Mouse (Mus musculus) heart, adult 2 months (tissue): Measurements from ENCODE around the gene Tsfm.
A peak's percentile ranks its signal among the peaks of the same experiment; 100 is the strongest.

Source experiments
- CTCF ChIP-seq: fragments of 200-600 bp; IDR thresholded peaks from 2 replicates; pipeline ENCODE4 v1.8.1; 2022; ENCODE audit warnings: antibody characterized with exemption, mild to moderate bottlenecking, moderate library complexity
- EP300 ChIP-seq: fragments of 200-500 bp; IDR thresholded peaks from 2 replicates; pipeline ENCODE4 v1.6.1; 2011; ENCODE audit warnings: low read depth, low read length, control low read depth; ENCODE audit not compliant: insufficient read depth
- POLR2A ChIP-seq: fragments of 200-500 bp; IDR thresholded peaks from 2 replicates; pipeline ENCODE4 v1.6.1; 2011; ENCODE audit warnings: mild to moderate bottlenecking, low read depth, low read length, control low read depth; ENCODE audit not compliant: insufficient read depth

DNA sequence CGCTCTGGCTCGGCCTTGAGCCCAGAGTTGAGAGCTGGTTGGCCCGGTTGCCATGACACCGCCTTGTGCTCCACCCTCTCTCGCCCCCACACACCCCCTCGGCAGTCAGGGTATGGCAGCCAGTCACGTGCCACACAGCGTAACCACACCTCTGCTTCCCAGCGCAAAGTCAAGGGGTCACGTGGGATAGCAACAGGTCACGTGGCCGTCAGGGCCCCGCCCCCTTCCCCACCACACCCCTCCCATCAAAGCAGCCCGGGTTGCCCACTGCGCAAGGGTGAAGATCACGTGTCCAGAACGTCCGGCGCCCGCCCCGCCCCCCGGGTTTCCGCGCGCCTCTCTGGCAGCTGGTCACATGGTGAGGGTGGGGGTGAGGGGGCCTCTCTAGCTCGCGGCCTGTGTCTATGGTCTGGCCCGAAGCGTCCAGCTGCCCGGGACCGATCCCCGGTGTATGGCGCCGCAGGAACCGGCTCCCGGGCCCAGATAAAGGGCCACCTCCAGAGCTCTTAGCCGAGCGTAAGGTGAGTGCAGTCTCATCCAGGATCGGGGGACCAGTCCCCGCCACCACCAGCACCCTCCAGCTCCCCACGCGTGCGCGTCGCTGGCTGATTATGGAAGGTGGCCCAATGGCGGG lies 32.7 kb upstream of the Tsfm start, which contains the start of gene Cdk4:
- TF ChIP-seq CTCF (0 out of 2 replicates have a peak, but pooled peaks have one; percentile 2), POLR2A (peak; percentile 44; the same call in 1 of the 2 replicates), EP300 (peak; percentile 75; the same call in 1 of the 2 replicates)
